ENCODE assay signal across 28 mouse cellular contexts in the genomic region with DNA sequence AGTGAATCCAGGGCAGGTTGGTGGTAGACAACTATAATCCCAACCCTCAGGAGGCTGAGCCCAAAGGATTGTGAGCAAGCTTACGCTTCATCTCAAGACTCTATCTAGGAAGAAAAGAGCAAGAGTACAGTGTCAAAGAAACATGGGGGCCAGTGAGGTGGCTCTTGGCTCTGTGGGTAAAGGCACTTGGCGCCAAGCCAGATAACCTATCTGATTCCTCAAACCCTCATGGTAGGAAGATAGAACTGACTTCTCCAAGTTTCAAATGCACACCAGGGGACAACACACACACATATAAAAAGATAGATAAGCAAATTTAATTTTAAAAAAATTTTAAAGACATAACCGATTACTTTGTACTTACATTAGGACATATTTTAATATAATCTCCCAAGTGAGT. TPM values are rescaled to one million over a fixed set of nuclear protein-coding genes. Genes with fewer than 3 reads are reported as not detected.
DNase-seq lines count a peak whose midpoint lies in the region; ATAC-seq lines count a peak whose summit lies in the region.
"Had no signal": no experiment of that assay in that cellular context is flagged by ENCODE, and none has a peak within 500 bp of the region (broad histone marks: within the 10 kb centered on the region; RNA-seq: fewer than 3 reads in every experiment).

No protein-coding gene starts in this region.

- DNase-seq in kidney, postnatal 10 days = peak; percentile 25
- DNase-seq in 416B (ENCODE audit: low read depth) = peak; percentile 66
- peak; percentile 11 to 20 for DNase-seq in B cell, adult 2 months
- peak; percentile 42 for DNase-seq in induced T-regulatory cell, adult 2 months (ENCODE audit: low read depth)
- DNase-seq in retina, embryonic 14.5 days (ENCODE audit: low spot score) = no peak
- no peak for DNase-seq in testis, postnatal 14 days (ENCODE audit: low spot score)
- DNase-seq: adrenal gland, adult 8-10 months; cerebellum, adult 2 months; gastrocnemius, postnatal 25 days; heart, adult 2 months; kidney, postnatal 36 days; liver, postnatal 0 days; right cerebral cortex, postnatal 25 days; spleen, adult 18-20 months had no signal

- peaks cover 9% of the 10 kb centered on the region; the same call in 1 of the 2 replicates for H3K4me1 ChIP-seq in kidney, embryonic 15.5 days
- H3K4me1 ChIP-seq: embryonic facial prominence, embryonic 10.5 days; embryonic facial prominence, embryonic 15.5 days; forebrain, embryonic 12.5 days; heart, embryonic 13.5 days; midbrain, embryonic 13.5 days had no signal

- H3K36me3 ChIP-seq in kidney, embryonic 15.5 days = no peaks in the 10 kb centered on the region
- H3K36me3 ChIP-seq: embryonic facial prominence, embryonic 10.5 days; embryonic facial prominence, embryonic 15.5 days; forebrain, embryonic 12.5 days; heart, embryonic 13.5 days; liver, embryonic 12.5 days; midbrain, embryonic 13.5 days had no signal

- no peak overlapping the region for H3K27ac ChIP-seq in kidney, embryonic 15.5 days
- H3K27ac ChIP-seq: embryonic facial prominence, embryonic 10.5 days; embryonic facial prominence, embryonic 15.5 days; forebrain, embryonic 12.5 days; heart, adult 2 months; heart, embryonic 13.5 days; hindbrain, postnatal 0 days; layer of hippocampus, adult 2 months; liver, embryonic 12.5 days; midbrain, embryonic 13.5 days; stomach, postnatal 0 days had no signal

- H3K9ac ChIP-seq in kidney, embryonic 15.5 days = no peak overlapping the region
- H3K9ac ChIP-seq: embryonic facial prominence, embryonic 15.5 days; forebrain, embryonic 12.5 days; heart, embryonic 13.5 days; liver, embryonic 12.5 days; liver, postnatal 0 days; midbrain, embryonic 13.5 days had no signal

- peaks cover 6% of the 10 kb centered on the region; the same call in 1 of the 2 replicates for H3K27me3 ChIP-seq in kidney, embryonic 15.5 days
- H3K27me3 ChIP-seq: forebrain, embryonic 12.5 days; heart, embryonic 13.5 days; midbrain, embryonic 13.5 days had no signal

- no peak overlapping the region for H3K4me3 ChIP-seq in kidney, embryonic 15.5 days (replicated peaks)
- H3K4me3 ChIP-seq: embryonic facial prominence, embryonic 10.5 days; embryonic facial prominence, embryonic 15.5 days; forebrain, embryonic 12.5 days; heart, adult 2 months; heart, embryonic 13.5 days; layer of hippocampus, adult 2 months; liver, embryonic 12.5 days; midbrain, embryonic 13.5 days had no signal

- H3K9me3 ChIP-seq in kidney, embryonic 15.5 days (replicated peaks) = no peaks in the 10 kb centered on the region
- H3K9me3 ChIP-seq: embryonic facial prominence, embryonic 10.5 days; embryonic facial prominence, embryonic 15.5 days; forebrain, embryonic 12.5 days; heart, embryonic 13.5 days; liver, embryonic 12.5 days; midbrain, embryonic 13.5 days had no signal

- no peak overlapping the region for H3K4me2 ChIP-seq in kidney, embryonic 15.5 days
- H3K4me2 ChIP-seq: embryonic facial prominence, embryonic 15.5 days; forebrain, embryonic 12.5 days; heart, embryonic 13.5 days; midbrain, embryonic 13.5 days had no signal

- no peak for ATAC-seq in kidney, embryonic 15.5 days (replicated peaks; ENCODE audit: low FRiP score)
- ATAC-seq: intestine, postnatal 0 days; liver, embryonic 12.5 days; liver, postnatal 0 days had no signal

- 85% methylated on average over 3 of the region's 3 CpGs for WGBS in kidney, embryonic 15.5 days

RNA-seq across cellular contexts. Expression of a gene that starts 52.0 kb away (rescaled TPM):
- polyA plus RNA-seq in kidney, embryonic 15.5 days (2015; fragmentation: Nextera tagmentation; extraction: Ambion mirVana) = not detected in 2 replicates
- polyA plus RNA-seq: embryonic facial prominence, embryonic 10.5 days; embryonic facial prominence, embryonic 15.5 days; forebrain, embryonic 12.5 days; heart, embryonic 13.5 days; hindbrain, embryonic 11.5 days; intestine, postnatal 0 days; liver, embryonic 12.5 days; lung, embryonic 16.5 days; neural tube, embryonic 11.5 days; stomach, postnatal 0 days had no signal

Comparison
In these comparisons a context has a peak if more than half of its experiments do, and no peak if none do; other contexts are left out.
1. DNase-seq: peak in kidney, postnatal 10 days (single experiment), 416B (single experiment), B cell, adult 2 months (2 of 2) and induced T-regulatory cell, adult 2 months (single experiment); none in retina, embryonic 14.5 days (single experiment) and testis, postnatal 14 days (single experiment).